Mouse (Mus musculus) urinary bladder, postnatal 10 days (tissue): ENCODE data around the gene Kbtbd12.

Experiments used
- DNase-seq: peaks from one replicate; pipeline ENCODE4 v3.0.0; 2022; ENCODE audit warnings: low spot score

Gene Kbtbd12

DNA sequence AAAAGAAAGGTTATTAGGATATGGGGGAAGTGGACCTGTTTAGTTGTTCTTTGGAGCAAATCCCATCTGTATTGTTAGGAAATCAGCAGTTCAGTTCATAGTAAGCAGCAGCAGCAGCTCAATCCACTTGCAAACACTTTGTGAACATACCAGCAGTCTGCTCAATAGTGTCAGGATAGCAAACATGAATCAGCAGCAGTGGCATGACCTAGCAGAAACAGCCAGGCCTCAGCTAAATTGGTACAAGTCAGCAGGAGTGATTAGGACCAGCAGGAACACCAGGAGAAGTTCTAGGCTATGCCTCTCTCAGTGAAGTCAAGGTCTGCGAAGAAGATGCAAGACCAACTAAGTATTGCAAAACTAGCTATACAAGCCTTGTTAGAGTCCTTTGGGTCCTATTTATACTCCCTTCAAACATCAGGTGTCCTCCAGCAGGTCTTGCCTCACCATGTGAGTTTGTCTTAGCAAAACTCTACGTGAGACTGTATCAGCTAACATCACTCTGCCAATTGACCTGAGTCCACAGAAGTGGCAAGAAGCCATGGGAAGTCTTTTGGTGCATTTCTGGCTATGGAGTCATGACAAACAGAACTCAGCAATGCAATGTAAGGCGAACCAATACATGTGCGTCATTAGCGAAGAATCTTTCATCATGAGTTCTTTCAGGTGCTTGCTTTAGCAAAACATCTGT, at the start of gene Kbtbd12:
TSS of gene Kbtbd12 (minus strand) at position 340 of the 691 bp plus-strand sequence.
- DNase-seq: no peak

DNA sequence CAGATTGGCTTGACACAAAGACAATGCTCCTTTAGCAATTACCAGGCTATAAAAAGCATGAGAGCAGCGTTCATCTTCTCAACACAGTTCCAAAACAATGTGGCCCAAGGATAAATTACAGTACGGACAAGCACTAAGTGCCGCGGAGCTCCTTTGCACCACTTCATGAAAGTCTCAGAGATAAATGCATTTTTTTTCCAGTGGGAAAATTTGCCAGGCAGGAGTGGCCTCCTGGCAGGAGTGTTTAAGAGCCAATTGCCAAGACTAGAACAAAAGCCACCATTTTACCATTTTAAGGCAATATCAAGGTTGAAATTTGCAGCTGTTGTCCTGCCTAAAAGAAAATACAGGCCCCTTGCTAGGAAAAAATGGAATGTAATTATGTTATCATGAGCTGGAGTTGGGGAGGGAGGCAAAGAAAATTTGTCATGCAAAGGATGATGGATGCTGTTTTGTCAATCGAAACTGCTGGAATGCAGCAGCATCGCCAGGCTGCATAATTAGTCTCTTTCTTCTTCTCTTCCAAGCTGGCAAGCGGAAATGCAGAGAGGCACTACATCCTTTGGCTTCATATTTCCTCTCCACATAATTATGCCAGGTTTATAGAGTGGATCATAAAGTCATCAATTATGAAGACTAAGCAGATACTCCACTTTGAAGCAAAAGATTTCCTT, 45.8 kb upstream of the Kbtbd12 start:
- DNase-seq: no peak

DNA sequence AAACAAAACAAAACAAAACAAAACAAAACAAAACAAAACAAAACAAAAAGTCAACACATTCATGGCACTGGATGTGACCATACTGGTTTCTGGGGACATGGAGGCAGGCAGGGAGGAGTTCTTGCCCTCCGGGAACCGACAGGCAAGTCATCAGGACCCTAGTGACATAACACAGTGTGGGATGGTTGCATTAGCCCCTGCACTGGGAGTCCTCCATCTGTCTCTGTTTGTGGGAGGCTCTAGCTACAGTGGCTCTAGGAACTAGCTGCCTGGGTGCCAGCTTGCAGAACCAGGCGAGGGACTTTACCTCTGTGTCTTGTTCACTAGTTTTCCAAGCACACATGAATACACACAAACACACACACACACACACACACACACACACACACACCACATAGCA, 43.3 kb upstream of the Kbtbd12 start:
- no peak for DNase-seq

GRCm38 (mm10) chr6:88677738-88678137, 40.0 kb upstream of the Kbtbd12 start:
- no peak for DNase-seq

- DNase-seq: no peak
Observed at GRCm38 (mm10) chr6:88676753-88677736, 39.3 kb upstream of the Kbtbd12 start.

- DNase-seq: no peak
Observed at GRCm38 (mm10) chr6:88675815-88676214, 38.1 kb upstream of the Kbtbd12 start.

- no peak for DNase-seq
Observed at GRCm38 (mm10) chr6:88662284-88662683, 24.5 kb upstream of the Kbtbd12 start.

DNA sequence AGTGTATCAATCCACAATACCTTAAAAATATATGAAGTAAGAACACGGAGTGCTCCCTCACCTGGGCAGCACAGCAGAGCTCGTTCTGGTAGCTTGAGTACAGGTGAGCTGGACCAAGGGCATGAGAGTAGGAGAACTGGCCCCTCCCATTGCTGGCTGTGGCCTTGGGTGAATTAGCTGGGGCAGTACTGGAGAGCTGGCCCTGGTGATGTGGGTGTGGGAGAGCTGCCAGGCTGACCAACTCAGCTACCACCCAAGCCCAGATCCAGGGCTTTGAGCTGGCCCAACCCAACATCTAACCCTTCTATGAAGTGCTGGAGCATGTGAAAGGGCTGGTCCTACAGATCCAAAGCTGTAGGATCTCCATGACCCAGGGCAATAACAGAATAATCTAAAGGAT, 23.9 kb upstream of the Kbtbd12 start:
- no peak for DNase-seq

- DNase-seq: no peak
Observed at GRCm38 (mm10) chr6:88647564-88648295, 10.0 kb upstream of the Kbtbd12 start.

GRCm38 (mm10) chr6:88644786-88645185, 7.0 kb upstream of the Kbtbd12 start:
- no peak for DNase-seq

- no peak for DNase-seq
Observed at GRCm38 (mm10) chr6:88641346-88641920, 3.7 kb upstream of the Kbtbd12 start.

DNA sequence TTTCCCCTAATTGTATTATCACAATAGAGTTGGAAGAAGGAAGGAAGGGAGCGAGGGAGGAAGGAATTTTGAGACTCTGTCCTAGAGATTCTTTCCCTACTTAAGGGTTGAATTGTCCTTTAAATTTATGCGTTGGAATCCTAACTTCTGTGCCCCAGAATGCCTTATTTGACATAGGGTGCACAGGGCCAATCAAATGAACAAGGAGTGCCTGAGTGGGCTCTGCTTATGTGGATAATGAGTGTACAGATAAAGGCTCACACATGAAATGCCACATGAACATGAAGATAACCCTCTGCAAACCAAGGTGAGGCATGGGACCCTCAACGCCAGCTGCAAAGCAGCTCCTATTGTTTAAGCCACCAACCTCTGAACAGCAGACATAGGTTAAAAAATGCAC, 2.6 kb upstream of the Kbtbd12 start:
- DNase-seq: no peak

- DNase-seq: no peak
Observed at GRCm38 (mm10) chr6:88639921-88640320, 2.2 kb upstream of the Kbtbd12 start.

DNA sequence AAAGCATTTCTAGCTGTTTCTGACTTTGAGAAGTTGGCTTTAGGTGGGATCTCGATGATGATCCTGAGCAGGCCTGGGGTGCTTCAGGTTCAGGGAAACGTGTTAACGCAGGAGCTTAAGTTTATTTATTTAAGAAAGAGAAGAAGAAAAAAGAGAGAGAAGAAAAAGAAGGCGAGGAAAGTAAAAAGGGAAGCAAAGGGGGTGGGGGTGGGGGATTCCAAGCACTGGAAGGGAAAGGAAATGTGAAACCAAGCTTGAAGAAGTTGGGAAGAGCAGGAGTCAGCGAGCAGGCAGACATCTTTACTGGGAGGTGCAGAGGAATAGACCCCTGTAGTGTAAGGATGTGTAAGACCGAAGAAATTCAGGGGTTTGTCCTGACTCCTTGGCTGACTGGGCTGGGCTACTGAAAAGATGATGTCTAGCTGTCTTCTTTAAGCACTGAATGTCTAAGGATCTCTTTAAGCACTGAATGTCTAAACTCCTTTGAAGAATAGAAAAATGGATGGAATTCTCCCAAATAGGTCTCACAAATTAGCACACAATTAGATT, 1.7 kb upstream of the Kbtbd12 start:
- no peak for DNase-seq

- DNase-seq: no peak
Observed at GRCm38 (mm10) chr6:88638917-88639316, 1.2 kb upstream of the Kbtbd12 start.

DNA sequence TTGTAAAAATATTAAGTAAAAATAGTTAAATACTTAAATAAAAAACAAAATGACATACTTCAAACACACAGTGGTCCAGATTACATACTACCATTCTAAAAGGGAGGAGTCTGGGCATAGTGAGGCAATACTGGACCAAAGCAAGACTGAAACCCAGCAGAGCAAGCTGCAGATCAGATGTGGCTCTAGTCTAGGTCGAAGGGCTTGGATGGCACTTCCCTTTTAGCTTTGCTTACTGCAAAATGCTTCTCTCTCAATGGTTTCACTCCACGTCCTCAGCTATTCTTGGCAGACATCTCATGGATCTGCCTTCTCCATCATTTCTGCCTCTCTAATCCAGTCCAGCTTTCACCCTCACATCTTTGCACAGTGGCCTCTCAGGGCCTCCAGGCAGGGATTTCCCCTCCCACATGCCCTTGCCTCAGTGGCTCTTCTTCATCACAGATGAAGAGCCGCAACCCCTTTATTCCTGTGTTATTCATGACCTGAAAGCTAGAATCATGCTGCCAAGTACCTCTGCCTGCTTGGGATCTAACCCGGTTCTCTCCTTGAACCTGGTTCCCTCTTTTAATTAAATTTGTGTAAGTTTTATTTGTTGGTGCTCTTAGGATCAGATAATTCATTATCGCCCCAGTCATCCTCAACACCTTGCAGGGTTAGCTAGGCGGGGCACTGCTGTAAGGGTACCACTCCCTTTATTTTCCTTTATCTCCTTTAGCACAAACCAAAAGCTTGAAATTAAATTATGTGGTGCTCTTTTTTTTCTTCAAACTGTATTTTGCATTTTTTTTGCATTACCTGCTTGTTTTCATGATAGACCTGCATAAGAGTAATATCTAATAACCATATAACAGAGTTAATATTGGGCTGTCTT, 1.6 kb downstream of the Kbtbd12 start:
- no peak for DNase-seq

DNA sequence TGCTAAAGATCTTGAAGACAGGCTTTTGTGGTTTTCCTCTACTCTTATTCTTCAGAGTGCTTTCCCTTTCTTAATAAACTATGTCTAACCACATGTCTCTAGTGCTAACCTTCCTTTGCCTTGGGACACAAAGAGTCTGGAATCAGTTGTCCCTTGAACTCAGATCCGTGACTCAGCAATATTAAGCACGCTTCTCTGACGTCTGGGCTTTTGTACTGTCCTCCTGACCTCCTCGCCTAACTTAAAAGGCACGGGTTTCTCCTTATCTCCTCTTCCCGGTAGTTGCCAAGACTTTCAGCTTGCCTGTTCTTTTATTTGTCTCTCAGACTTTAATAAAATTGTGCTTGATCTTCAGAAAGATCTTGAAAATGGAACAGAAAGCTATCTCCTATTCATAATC, 6.5 kb downstream of the Kbtbd12 start:
- no peak for DNase-seq

- DNase-seq: no peak
Observed at GRCm38 (mm10) chr6:88630560-88630959, 7.2 kb downstream of the Kbtbd12 start.

GRCm38 (mm10) chr6:88629821-88630220, 7.9 kb downstream of the Kbtbd12 start:
- DNase-seq: no peak

DNA sequence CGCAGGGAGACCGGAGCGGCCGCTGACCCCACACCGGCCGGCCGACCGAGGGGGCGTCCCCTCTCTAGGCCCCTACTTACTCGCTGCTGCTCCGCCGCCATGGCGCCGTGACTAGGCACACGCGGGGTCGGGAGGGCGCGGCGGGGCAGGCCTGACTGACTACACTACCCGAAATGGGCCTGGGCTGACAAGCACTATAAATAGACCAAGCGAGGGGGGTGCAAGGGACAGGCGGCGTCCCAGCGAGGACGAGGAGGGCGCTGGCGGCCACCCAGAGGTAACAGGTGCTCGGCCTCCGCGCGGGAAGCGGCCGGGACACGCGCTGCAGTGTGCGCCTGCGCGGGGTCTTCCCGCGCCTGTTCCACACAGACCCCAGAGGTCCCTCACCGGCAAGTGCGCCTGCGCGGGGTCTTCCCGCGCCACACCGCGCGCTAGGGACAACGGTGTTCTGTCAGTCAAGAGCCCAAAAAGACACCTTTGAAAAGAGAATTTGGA, 10.4 kb downstream of the Kbtbd12 start:
- no peak for DNase-seq
